Mouse (Mus musculus): Measurements from ENCODE around the gene Gpr18.

DNA sequence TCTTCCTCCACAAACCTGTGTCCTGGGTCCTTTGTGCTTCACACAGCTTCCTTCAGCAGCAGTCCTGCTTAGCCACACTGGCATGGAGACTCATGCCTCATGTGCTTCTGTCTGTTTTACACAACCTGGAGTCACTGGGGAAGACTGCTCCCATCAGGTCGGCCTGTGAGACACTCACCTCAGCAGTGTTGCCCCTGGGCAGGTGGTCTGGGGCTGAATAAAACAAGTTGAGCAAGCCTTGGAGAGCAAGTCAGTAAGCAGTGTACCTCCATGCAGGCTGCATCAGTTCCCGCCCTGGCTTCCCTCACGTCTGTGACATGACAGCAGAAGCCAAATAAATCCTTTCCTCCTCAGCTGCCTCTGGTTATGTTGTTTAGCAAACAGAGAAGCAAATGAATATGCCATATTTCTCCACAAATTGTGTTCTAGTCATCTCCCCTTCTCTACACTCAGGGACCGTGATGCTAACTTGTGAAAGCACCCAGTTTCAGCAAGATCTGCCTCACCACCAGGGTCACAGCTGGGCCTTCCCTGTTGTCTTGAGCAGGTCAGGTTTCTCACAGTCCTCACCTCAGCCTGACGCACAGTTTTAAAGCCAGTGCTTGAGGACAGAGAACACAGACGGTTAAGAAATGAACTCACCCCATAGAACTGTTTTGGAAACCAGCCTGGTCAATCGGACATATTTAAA is 18.5 kb upstream of the Gpr18 start:
- TF ChIP-seq CTCF (IDR thresholded peaks at IDR 0.05; ENCODE audit: extremely low read depth, insufficient read depth, low read length): no peak
- TF ChIP-seq POLR2A (IDR thresholded peaks at IDR 0.05; ENCODE audit: extremely low read depth, insufficient read depth, low read length): no peak

All from cortical plate, adult 2 months (tissue).